Mouse (Mus musculus): Measurements from ENCODE around the gene Camkmt.

- TF ChIP-seq CTCF (conservative IDR thresholded peaks at IDR 0.05; ENCODE audit: insufficient read depth, insufficient read length, low read depth, low read length) (no peak), POLR2A (IDR thresholded peaks at IDR 0.05; ENCODE audit: low read depth, low read length) (no peak)
These were observed 31.2 kb upstream of the Camkmt start for GRCm38 (mm10) chr17:85059136-85059535.
